Mouse (Mus musculus) lung, adult 2 months (tissue): ENCODE measurements around the gene Ppih. TPM values are rescaled to one million over a fixed set of nuclear protein-coding genes. Genes with fewer than 3 reads are reported as not detected.

Experiments
- DNase-seq: peaks from one replicate; pipeline ENCODE4 v3.0.0; 2022
- H3K4me1 ChIP-seq: fragments of 200-500 bp; 2 replicates; pipeline ENCODE4 v1.6.1; 2011; ENCODE audit warnings: low read length; ENCODE audit not compliant: control insufficient read depth, insufficient read depth
- H3K4me3 ChIP-seq: fragments of 200-500 bp; replicated peaks from 2 replicates; pipeline ENCODE3; 2011; ENCODE audit warnings: low read depth, mild to moderate bottlenecking, control low read depth, low read length; ENCODE audit errors: extremely low read depth
- CTCF ChIP-seq: fragments of 200-500 bp; IDR thresholded peaks from 2 replicates; pipeline ENCODE4 v1.5.1; 2011; ENCODE audit warnings: mild to moderate bottlenecking, low read length, control low read depth; ENCODE audit not compliant: insufficient read depth
- POLR2A ChIP-seq: fragments of 200-500 bp; IDR thresholded peaks from 2 replicates; pipeline ENCODE4 v1.6.1; 2011; ENCODE audit warnings: low read depth, mild to moderate bottlenecking, control low read depth, low read length, borderline replicate concordance; ENCODE audit errors: extremely low read depth
- WGBS: fragments of 180-500 bp; shearing (Covaris S2); methylation state at CpG from one replicate; pipeline ENCODE4 v1.1.7; 2018; 5-methylcytosine and 5-hydroxymethylcytosine counted together
- polyA plus RNA-seq: library from polyadenylated mRNA; depleted of rRNA; stranded (reverse); fragments of >200 nt; gene quantifications from 2 replicates; pipeline ENCODE4 v1.2.3, GENCODE M21; 2012

The Ppih gene
- polyA plus RNA-seq, 1 experiment, result 5.3 TPM

DNA sequence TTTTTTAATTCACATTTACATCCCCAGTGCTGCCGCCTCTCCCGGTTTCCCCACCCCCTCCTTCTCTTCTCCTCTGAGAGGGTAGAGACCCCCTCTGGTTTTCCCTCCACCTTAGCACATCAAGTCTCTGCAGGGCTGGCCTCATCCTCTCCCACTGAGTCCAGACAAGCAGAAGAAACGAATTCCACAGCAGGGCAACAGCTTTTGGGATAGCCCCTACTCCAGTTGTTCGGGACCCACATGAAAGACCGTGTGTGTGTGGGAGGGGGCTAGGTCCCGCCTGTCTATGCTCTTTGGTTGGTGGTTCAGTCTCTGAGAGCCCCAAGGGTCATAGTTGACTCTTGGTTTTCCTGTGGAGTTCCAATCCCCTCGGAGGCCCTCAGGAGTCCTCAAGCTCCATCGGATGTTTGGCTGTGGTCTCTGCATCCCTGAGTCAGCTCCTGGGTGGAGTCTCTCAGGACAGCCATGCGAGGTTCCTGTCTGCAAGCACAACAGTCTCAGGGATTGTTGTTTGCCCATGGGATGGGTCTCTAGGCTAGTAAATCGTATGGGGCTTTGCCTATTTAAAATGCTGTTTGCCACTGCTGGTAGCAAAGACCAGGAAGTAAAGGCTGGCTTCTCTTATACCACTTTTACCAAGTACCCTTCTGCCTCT is 677 bp upstream of the Ppih start:
- DNase-seq, result peak; percentile 5
- Histone ChIP-seq H3K4me3 (no peak overlapping the region), H3K4me1 (no peaks in the 10 kb centered on the region)
- TF ChIP-seq CTCF, result no peak
- no peak for TF ChIP-seq POLR2A
- WGBS, result 31% methylated on average over 10 of the region's 10 CpGs

DNA sequence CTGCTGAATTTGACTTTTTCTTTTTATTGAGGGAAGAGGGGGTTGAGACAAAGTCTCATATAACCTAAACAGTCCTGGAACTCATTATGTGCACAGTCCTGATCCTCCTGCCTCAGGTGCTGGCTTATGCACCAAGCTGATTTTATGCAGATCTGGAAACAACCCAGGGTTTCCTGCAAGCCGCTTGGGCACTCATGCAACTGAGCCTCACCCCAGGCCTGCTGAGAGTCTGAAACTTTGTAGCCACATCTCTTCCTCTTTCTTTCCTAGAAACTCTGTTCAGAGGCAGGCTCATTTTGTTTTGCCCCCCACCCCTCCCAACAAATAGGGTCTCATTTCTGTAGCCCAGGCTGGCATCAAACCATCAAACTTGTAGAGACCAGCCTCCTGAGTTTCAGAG is 6.6 kb downstream of the Ppih start:
- TF ChIP-seq POLR2A (no peak), CTCF (no peak)
- 81% methylated on average over 1 of the region's 1 CpGs for WGBS
- DNase-seq, result no peak
- Histone ChIP-seq H3K4me3 (no peak overlapping the region), H3K4me1 (no peaks in the 10 kb centered on the region)

DNA sequence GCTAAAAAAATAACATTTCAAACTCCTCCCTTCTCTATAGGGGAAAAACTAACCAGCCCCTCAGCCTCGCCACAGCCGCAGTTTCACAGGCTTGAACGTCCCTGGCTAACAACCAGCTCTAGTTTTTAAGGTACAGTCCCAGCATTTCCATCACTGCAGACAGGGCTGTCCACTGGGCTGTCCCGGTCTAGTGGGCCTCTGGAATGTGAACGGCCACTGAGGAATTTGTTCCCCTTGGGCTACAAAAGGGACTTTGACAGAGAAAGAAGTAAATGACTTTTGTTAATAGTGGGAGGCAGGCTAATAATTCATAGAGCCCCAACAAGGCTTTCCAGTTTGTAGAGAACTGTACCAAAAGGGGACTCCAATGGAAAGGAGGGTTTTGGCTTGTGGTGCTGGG is 14.9 kb downstream of the Ppih start:
- no peak for DNase-seq
- H3K4me3 ChIP-seq, result no peak overlapping the region
- TF ChIP-seq CTCF, result no peak
- no peak for TF ChIP-seq POLR2A

DNA sequence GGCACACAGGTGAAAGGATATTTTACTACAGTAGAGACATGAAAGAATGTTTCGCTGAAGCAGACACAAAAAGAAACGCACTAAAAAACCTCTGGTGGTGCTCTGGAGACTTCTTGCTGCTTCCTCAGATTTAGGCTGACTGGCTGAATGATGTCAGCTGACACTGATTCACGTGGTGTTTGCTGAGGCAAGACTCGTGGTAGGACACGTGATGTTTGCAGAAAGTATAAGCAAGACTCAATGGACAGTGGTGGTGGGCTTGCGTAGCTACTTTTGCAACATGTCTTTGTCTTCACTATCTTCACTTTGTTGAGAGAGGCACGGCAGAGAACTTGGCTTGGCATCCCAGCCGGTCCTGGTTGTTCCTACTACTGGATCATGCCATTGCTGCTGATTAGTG is 17.1 kb downstream of the Ppih start:
- H3K4me3 ChIP-seq, result no peak overlapping the region
- no peak for DNase-seq
- WGBS, result 86% methylated on average over 8 of the region's 8 CpGs
- H3K4me1 ChIP-seq, result no peaks in the 10 kb centered on the region
- TF ChIP-seq POLR2A (no peak), CTCF (no peak)

More for the DNA sequence above, 14.9 kb downstream of the Ppih start:
- 80% methylated on average over 5 of the region's 5 CpGs for whole genome bisulfite sequencing
- H3K4me1 ChIP-seq, result no peaks in the 10 kb centered on the region

DNA sequence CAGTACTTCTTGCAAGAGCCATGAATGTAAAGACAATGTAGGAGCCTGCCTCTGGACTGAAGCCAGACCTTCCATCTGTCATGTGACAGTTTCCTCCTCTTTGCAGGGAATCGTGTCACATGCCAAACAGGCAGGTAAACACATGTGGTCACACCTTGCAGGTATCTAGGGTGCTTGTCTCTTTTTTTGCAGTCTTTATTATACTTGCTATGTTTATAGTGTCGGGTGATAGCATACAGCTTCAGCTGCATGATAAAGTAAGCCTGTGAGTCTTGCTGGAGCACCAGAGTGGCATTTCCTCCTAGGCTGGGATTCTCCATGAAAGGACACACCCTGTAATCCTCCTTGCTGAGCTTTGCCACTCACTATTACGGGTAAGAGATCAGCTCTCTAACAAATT is 18.6 kb downstream of the Ppih start:
- H3K4me3 ChIP-seq, result no peak overlapping the region
- no peaks in the 10 kb centered on the region for H3K4me1 ChIP-seq
- 61% methylated on average over 3 of the region's 3 CpGs for WGBS
- no peak for TF ChIP-seq CTCF
- TF ChIP-seq POLR2A, result no peak
- no peak for DNase-seq

DNA sequence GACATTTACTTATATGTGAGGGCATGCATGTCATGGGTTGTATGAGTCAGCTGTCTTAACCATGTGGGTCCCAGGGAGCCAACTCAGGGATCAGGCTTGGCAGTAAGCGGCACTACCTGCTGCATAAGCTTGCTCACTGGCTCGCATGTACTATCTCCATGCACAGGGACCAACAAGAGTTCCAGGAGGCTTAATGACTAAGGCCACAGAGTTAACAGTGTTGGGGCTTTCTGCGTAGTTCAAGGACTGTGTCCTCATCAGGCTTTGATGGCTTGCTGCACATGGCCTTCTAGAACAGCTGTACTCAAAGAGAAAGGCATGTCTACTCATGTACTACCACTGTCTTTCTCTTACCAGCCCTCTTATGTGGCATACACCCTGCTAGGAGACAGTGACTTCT is 19.6 kb downstream of the Ppih start:
- DNase-seq, result no peak
- Histone ChIP-seq H3K4me3 (no peak overlapping the region), H3K4me1 (no peaks in the 10 kb centered on the region)
- TF ChIP-seq POLR2A (no peak), CTCF (no peak)
- WGBS, result 94% methylated on average over 3 of the region's 3 CpGs

DNA sequence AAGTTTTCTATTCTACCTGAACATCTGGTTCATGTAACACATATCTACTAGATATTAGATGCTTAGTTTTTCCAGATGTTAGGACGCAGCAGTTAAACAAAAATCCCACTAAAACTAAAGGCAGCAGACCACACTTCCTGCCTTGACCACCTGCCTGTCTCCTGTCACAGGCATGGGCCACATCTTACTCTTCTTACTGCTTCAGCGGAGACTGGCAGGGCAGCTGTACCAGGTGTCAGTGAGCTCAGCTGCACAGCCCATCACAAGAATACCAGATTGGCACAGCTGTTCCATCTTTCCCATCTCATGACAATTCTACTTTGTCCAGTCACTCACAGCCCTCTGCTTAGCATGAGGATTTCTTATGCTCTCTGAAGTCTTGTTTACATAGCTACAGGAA is 23.0 kb downstream of the Ppih start:
- no peak overlapping the region for H3K4me3 ChIP-seq
- 63% methylated on average over 2 of the region's 2 CpGs for WGBS
- no peak for DNase-seq
- peaks cover 6% of the 10 kb centered on the region for H3K4me1 ChIP-seq
- TF ChIP-seq POLR2A (no peak), CTCF (no peak)

DNA sequence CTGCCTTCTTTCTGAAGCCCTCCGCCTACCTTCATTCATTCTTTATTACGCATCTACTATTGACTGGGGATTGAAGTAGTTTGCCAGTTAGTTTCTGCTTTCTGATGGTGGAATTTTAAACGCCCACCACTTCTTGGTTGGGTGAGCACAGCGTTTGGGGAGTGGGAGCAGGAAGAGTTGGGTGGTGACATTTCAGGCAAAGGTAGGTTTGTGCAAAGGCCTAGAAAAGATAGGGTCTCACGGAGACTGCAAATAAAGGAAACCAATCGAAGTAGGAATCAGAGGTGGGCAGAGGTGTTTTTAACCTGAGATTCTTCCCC is 25.3 kb downstream of the Ppih start:
- WGBS, result 5% methylated on average over 6 of the region's 6 CpGs
- TF ChIP-seq POLR2A (no peak), CTCF (no peak)
- H3K4me3 ChIP-seq, result peak overlapping the region; percentile 89
- no peak for DNase-seq
- peaks cover 8% of the 10 kb centered on the region for H3K4me1 ChIP-seq

DNA sequence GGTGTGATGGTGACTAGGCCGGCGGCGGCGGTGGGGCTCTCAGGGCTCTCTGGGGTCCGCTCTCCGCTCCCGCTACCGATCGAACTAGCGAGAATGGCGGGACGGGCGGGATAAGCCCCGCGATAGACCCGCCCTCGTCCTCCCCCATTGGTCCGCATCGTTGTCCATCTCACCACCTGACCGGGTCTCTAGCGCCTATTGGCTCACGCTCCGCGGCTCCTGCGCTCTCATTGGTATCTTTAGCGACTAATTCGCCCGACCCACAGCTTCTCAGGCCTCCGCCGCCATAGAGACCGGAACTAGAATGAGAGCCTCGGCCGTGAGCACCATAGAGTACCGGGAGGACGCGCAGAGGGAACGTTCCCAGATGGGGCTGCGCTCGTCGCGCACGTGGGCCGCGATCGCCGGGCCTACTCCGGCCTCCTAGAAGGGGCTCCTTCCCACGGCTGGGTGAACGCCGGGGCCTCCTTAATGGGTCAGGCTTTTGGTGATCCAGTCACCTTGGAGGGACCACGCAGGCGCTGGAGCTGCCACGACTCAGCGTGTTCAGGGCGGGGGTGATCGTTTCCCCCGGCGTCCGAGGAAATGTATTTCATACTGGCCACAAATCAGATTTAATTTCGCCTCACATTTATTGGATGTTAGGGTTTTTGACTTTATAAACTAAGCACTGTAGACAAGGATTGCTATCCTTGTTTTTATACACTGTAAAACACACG is 25.8 kb downstream of the Ppih start, which contains the start of gene Ybx1:
Gene Ybx1 (minus strand): TSS at position 190 of the 719 bp plus-strand sequence.
- peak; percentile 100 for DNase-seq
- WGBS, result under 1% methylated on average over 61 of the region's 61 CpGs
- Histone ChIP-seq H3K4me1 (peaks cover 8% of the 10 kb centered on the region), H3K4me3 (peak within 1 kb of the TSS; percentile 97)
- TF ChIP-seq CTCF, result no peak
- peak; percentile 1; the same call in 1 of the 2 replicates for TF ChIP-seq POLR2A

DNA sequence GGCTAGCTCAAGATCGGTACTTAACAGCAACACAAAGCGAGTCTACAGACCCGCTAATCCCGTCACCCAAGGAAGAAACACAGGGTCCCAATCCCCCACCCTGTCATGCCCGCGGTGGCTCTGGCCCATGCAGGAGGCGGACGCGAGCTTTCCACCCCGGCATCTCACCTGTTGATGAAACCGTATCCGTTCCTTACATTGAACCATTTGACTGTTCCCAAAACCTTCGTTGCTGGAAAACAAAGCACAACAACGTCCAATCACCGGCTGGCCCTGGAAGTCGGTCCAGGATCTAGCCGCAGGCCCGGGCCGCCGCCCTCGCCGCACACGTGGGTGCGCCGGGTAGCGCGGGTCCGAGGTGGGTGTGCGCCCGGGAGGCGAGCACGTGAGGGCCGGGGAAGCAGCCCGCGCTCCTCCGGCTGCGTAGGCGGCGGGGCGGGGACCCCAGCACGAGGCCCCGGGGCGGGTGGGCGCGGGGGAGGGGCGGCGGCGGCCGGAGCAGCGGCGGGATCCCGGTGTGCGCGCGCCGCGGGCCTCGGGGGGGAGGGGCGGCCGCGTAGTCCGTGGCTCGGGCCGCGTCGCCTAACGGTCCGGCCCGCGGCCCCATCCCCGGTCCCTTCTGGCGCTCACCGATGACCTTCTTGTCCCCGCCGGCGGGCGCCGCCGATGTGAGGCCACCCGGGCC is 26.6 kb downstream of the Ppih start:
- Histone ChIP-seq H3K4me1 (peaks cover 10% of the 10 kb centered on the region), H3K4me3 (peak overlapping the region; percentile 97)
- TF ChIP-seq CTCF, result no peak
- TF ChIP-seq POLR2A, result no peak
- peak; percentile 41 for DNase-seq
- WGBS, result under 1% methylated on average over 77 of the region's 80 CpGs
